Mouse (Mus musculus) lung, embryonic 15.5 days (tissue): ENCODE data around the gene Tlr5. TPM values are rescaled to one million over a fixed set of nuclear protein-coding genes. Genes with fewer than 3 reads are reported as not detected.

Experiments
- ATAC-seq: fragments of 200-750 bp; cut with Nextera tagmentation; 2 replicates; pipeline ENCODE4 v1.8.0; 2017; ENCODE audit warnings: moderate number of reproducible peaks, borderline replicate concordance; ENCODE audit not compliant: low FRiP score, low TSS enrichment; ENCODE audit errors: extremely low read depth
- H3K27ac ChIP-seq: fragments of 300-500 bp; sonication (generic); 2 replicates; pipeline ENCODE4 v1.5.1; 2015; ENCODE audit warnings: moderate library complexity, mild to moderate bottlenecking, inconsistent platforms
- H3K27me3 ChIP-seq: fragments of 300-500 bp; sonication (generic); 2 replicates; pipeline ENCODE4 v1.6.1; 2015; ENCODE audit warnings: inconsistent platforms
- H3K36me3 ChIP-seq: fragments of 300-500 bp; sonication (generic); 2 replicates; pipeline ENCODE4 v1.6.1; 2015; ENCODE audit warnings: inconsistent platforms
- H3K4me1 ChIP-seq: fragments of 300-500 bp; sonication (generic); 2 replicates; pipeline ENCODE4 v1.6.1; 2015; ENCODE audit warnings: inconsistent platforms
- H3K4me2 ChIP-seq: fragments of 300-500 bp; sonication (generic); 2 replicates; pipeline ENCODE4 v1.6.1; 2015; ENCODE audit warnings: inconsistent platforms, mild to moderate bottlenecking, moderate library complexity
- H3K4me3 ChIP-seq: fragments of 300-500 bp; sonication (generic); 2 replicates; pipeline ENCODE4 v1.5.1; 2015; ENCODE audit warnings: mild to moderate bottlenecking, inconsistent platforms
- H3K9ac ChIP-seq: fragments of 300-500 bp; sonication (generic); 2 replicates; pipeline ENCODE4 v1.6.1; 2015; ENCODE audit warnings: inconsistent platforms
- H3K9me3 ChIP-seq: fragments of 300-500 bp; sonication (generic); 2 replicates; pipeline ENCODE4 v1.6.1; 2016; ENCODE audit warnings: inconsistent platforms
- WGBS: fragments of 180-500 bp; shearing (Covaris S2); methylation state at CpG from one replicate; pipeline ENCODE4 v1.1.7; 2015; 5-methylcytosine and 5-hydroxymethylcytosine counted together
- polyA plus RNA-seq: library from polyadenylated mRNA; unstranded; fragments of >200 nt; fragmentation: Nextera tagmentation; extraction: Ambion mirVana; gene quantifications from 2 replicates; pipeline ENCODE4 v1.2.1, GENCODE M21; 2015

Gene Tlr5
- polyA plus RNA-seq, 1 experiment from 2014 or later, result 1.3 TPM

DNA sequence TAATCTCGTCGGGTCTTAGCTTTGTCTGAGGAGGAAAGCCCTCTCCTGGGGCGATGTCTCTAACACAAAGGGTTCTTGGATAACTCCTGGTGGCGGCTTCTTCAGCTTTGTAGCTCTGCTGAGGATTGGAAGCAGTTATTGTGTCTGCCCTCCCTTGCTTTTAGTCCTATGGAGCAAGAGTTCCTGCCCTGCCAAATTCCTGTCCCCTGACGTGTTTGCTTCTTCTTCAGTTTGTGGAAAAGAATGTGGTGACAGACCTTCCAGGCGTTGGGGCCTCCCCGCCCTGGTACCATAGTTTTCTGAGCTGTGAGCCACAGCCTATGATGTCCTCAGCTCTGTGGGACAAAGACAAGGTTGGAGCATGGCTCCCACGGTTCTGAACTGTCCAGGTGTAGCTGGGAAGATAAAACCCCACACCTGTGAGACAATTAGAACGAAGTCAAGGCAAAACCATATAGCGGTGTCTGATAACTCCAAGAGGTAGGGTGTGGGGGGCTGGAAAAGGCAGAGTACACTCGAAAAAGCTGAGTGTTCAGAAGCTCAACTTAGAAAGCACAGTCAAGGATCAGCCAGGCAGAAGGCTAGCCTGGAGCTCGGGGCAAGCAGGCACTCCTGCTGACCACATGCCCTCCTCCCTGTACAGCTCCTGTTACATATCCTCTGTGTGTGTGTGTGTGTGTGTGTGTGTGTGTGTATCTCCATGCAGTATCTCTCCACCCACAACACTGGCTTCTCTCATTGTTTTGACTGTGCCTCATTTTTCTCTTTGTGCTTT lies 1.8 kb downstream of the Tlr5 start:
- H3K4me2 ChIP-seq, result peak overlapping the region; percentile 8; the same call in 1 of the 2 replicates
- no peaks in the 10 kb centered on the region for H3K36me3 ChIP-seq
- 0 out of 2 replicates have a peak overlapping the region, but pooled peaks have one; percentile 7 for H3K27ac ChIP-seq
- H3K4me1 ChIP-seq, result peaks cover 53% of the 10 kb centered on the region
- no peak overlapping the region for H3K9ac ChIP-seq
- no peak overlapping the region for H3K4me3 ChIP-seq
- ATAC-seq, result no peak
- 0 out of 2 replicates have a peak, but pooled peaks cover 8% of the 10 kb centered on the region for H3K27me3 ChIP-seq
- whole genome bisulfite sequencing, result 50% methylated on average over 12 of the region's 12 CpGs
- no peaks in the 10 kb centered on the region for H3K9me3 ChIP-seq

DNA sequence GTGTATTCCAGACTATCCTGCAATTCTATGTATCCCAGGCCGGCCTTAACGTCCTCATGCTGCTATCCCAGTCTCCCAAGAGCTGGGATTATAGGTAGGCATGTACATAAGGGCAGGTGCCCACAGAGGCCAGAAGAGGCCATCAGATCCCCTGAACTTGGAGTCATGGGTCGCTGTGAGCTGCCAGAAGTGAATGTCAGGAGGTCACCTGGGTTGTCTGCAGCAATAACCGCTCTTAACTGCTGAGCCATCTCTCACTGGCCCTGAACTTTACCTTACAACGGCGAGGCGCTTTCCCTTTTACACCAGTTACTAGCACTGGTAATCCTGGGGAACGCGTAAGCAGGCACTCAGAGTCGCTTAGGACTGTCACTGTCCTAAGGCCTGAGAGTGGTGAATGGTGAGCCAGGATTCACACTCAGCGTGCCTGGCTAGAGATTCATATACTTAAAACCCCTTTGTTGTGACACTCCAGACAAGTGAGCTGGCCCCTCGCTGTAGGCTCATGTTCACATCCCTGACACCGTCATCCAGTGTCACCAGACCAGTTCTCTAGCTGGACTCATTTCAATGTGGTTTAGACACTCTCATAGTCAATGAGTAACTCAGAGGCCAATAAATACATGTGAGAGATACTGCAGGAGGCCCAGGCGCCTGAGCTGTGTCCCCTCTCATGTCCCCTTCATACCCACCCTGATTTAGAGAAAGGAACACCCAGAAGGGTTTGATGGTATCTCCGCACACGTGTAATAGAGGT lies 2.6 kb downstream of the Tlr5 start:
- WGBS, result 76% methylated on average over 16 of the region's 16 CpGs
- Histone ChIP-seq H3K9ac (no peak overlapping the region), H3K27me3 (0 out of 2 replicates have a peak, but pooled peaks cover 8% of the 10 kb centered on the region), H3K4me3 (no peak overlapping the region), H3K4me2 (no peak overlapping the region), H3K27ac (no peak overlapping the region), H3K36me3 (no peaks in the 10 kb centered on the region), H3K4me1 (peaks cover 49% of the 10 kb centered on the region), H3K9me3 (no peaks in the 10 kb centered on the region)
- no peak for ATAC-seq

DNA sequence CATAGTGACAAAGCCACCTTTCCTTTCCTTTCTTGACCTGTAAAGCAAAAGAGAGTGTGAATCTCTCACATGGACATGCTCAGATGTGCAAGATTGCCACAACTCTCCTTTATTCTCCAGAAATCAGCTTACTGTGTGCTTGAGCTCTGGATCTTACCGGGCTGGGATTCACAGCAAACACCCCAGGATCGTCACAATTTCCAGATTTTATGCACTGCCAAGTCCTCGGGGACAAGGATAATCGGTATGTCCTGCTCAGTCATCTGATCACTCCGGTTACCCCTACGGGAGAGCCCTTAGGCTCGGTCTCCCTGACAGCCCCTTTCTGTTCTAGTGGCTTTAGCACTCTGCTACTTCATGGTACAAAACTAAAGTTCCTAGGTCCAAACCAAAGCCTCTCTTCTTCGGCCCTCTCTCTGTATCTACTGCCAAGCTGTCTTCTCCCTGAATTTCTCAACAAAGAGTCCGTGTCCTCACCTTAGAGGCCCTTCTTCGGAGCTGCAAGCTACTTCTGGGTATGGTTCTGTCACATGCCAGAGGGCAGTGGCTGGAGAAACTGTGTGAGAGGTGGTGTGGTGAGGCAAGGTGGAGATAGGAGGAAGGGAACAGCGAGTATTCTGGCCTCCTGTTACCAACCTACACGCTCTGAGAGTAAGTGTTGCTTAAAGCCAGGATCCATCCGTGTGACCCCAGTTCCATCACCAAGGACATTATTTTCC lies 3.4 kb downstream of the Tlr5 start:
- Histone ChIP-seq H3K4me2 (no peak overlapping the region), H3K9ac (no peak overlapping the region), H3K4me3 (no peak overlapping the region), H3K36me3 (no peaks in the 10 kb centered on the region), H3K4me1 (peaks cover 44% of the 10 kb centered on the region), H3K27ac (no peak overlapping the region), H3K27me3 (0 out of 2 replicates have a peak, but pooled peaks cover 8% of the 10 kb centered on the region), H3K9me3 (no peaks in the 10 kb centered on the region)
- WGBS, result 76% methylated on average over 13 of the region's 13 CpGs
- ATAC-seq, result no peak

DNA sequence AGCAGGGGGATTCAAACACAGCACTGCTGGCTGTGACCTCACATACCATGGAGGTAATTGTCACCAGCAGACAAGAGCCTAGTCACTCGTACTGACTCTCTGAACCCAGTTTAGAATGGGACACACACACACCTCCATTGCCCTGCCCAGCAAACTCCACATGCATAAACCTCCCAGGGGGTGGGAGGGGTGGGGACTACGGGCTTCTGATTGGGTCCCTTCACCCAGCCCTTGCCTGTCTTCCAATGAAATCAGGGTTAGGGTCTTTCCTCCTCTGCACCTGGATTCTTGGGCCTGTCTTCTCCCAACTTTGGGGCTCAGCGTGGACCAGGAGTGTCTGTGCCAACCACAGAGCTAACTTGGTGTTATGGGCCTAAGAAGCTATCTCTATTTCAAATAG lies 4.2 kb downstream of the Tlr5 start:
- no peaks in the 10 kb centered on the region for H3K9me3 ChIP-seq
- 0 out of 2 replicates have a peak, but pooled peaks cover 8% of the 10 kb centered on the region for H3K27me3 ChIP-seq
- H3K4me2 ChIP-seq, result peak overlapping the region; percentile 72
- H3K4me3 ChIP-seq, result peak overlapping the region; percentile 40
- 0 out of 2 replicates have a peak overlapping the region, but pooled peaks have one; percentile 19 for H3K9ac ChIP-seq
- peaks cover 36% of the 10 kb centered on the region for H3K4me1 ChIP-seq
- WGBS, result 49% methylated on average over 3 of the region's 3 CpGs
- H3K36me3 ChIP-seq, result no peaks in the 10 kb centered on the region
- ATAC-seq, result no peak
- H3K27ac ChIP-seq, result peak overlapping the region; percentile 45; the same call in 1 of the 2 replicates

DNA sequence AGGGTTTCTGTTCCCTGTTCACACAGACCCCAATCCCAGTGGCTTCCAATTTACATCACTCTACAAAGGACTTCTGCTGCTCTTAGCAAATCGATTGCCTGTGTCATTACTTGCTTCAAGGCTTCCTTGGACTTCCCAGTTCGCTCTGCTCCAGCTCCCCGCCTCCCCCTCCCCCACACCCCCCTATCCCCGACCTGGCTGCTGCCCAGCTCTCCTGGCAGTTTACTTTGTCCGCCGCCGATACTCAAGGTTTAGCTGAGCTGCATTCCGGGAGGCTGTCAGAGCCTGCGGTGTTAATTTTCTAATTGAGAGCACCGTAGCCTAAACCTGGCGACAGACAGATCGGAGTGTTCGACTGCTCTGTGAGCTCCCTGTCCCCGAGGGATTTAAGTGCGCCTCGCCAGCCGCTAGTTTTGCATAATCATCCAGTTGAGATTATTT lies 4.7 kb downstream of the Tlr5 start:
- no peaks in the 10 kb centered on the region for H3K36me3 ChIP-seq
- H3K9ac ChIP-seq, result peak overlapping the region; percentile 19; the same call in 1 of the 2 replicates
- H3K27me3 ChIP-seq, result 0 out of 2 replicates have a peak, but pooled peaks cover 8% of the 10 kb centered on the region
- H3K4me1 ChIP-seq, result peaks cover 31% of the 10 kb centered on the region
- H3K27ac ChIP-seq, result peak overlapping the region; percentile 56
- peak; percentile 44; the same call in 1 of the 2 replicates for ATAC-seq
- peak overlapping the region; percentile 40 for H3K4me3 ChIP-seq
- H3K4me2 ChIP-seq, result peak overlapping the region; percentile 72
- H3K9me3 ChIP-seq, result no peaks in the 10 kb centered on the region
- WGBS, result 2% methylated on average over 17 of the region's 17 CpGs

DNA sequence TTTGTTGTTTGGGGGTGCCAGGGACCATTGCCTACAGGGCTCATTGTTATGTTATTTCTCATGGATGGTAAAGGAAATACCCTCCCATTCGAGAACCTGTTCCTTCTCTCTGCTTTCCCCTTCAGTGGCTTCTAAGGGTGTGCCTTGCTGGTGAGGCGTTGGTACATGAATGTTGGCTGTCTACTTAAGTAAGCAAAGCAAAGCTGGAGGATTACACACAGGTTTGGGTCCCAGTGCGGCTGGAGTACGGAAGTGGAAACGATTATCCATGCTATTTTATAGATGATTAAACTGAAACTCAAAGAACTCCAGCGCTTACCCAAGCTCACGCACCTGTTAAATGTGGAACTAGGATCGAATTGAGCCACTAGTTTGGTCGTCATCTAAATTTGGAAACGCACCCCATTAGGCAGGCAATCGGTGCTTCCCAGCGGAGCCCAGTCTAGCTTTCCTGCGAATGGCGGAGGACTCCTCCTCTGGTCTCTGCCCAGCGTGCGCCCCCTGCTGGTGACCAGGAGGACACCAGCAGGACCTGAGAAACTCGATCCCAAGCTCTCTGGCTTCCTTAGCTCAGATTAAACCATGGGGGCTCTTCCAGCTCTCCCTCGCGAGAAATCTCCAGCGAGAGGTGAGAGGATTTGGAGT lies 5.3 kb downstream of the Tlr5 start:
- Histone ChIP-seq H3K4me1 (peaks cover 25% of the 10 kb centered on the region), H3K36me3 (no peaks in the 10 kb centered on the region), H3K4me3 (peak overlapping the region; percentile 40), H3K27ac (peak overlapping the region; percentile 56), H3K4me2 (peak overlapping the region; percentile 72), H3K9me3 (no peaks in the 10 kb centered on the region), H3K9ac (peak overlapping the region; percentile 19; the same call in 1 of the 2 replicates), H3K27me3 (0 out of 2 replicates have a peak, but pooled peaks cover 8% of the 10 kb centered on the region)
- under 1% methylated on average over 20 of the region's 20 CpGs for WGBS
- ATAC-seq, result peak; percentile 73; the same call in 1 of the 2 replicates

DNA sequence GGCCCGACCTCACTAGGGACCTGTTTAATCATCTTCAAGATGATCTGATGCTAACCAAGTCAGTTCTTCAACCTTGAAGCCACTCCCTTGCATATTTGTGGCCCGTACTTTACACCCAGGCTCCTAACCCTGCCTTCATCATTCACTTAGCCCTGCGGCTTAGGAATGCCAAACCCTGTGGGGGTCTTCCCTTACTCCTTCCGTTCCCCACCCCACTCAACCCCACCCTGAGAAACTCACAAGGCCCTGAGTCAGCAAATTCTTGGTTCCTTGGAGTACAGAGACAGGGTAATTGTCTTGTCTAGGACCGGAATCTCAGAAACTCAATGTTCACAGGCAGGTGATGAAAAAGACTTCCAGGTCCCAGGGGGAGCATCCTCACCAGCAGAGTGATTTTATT lies 6.5 kb downstream of the Tlr5 start:
- 72% methylated on average over 5 of the region's 5 CpGs for WGBS
- no peak overlapping the region for H3K9ac ChIP-seq
- H3K27me3 ChIP-seq, result 0 out of 2 replicates have a peak, but pooled peaks cover 8% of the 10 kb centered on the region
- H3K27ac ChIP-seq, result no peak overlapping the region
- no peak overlapping the region for H3K4me3 ChIP-seq
- H3K4me1 ChIP-seq, result peaks cover 18% of the 10 kb centered on the region
- H3K9me3 ChIP-seq, result no peaks in the 10 kb centered on the region
- H3K4me2 ChIP-seq, result no peak overlapping the region
- H3K36me3 ChIP-seq, result no peaks in the 10 kb centered on the region
- ATAC-seq, result no peak

DNA sequence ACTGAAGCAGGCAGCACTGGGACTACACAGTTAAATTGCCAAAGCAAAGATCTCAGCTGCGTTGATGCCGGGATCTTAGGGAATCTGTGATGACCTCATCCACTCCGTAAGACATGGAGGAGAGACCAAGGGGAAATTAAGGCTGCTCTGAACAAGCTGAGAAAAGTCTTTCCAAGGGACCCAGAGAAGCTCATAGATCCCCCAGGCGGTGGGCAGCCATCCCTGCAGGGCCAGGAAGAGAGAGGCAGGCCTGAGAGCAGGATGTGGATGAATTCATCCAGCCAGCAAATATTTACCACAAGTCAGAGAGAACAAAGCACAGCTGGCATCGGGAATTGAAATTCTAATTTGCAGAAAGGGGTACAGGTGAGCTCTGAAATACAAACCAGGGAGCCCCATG lies 8.7 kb downstream of the Tlr5 start:
- Histone ChIP-seq H3K4me3 (no peak overlapping the region), H3K27me3 (0 out of 2 replicates have a peak, but pooled peaks cover 5% of the 10 kb centered on the region), H3K36me3 (no peaks in the 10 kb centered on the region), H3K9ac (no peak overlapping the region), H3K4me1 (peaks cover 12% of the 10 kb centered on the region), H3K27ac (no peak overlapping the region), H3K9me3 (no peaks in the 10 kb centered on the region), H3K4me2 (no peak overlapping the region)
- ATAC-seq, result no peak
- 41% methylated on average over 5 of the region's 5 CpGs for WGBS

DNA sequence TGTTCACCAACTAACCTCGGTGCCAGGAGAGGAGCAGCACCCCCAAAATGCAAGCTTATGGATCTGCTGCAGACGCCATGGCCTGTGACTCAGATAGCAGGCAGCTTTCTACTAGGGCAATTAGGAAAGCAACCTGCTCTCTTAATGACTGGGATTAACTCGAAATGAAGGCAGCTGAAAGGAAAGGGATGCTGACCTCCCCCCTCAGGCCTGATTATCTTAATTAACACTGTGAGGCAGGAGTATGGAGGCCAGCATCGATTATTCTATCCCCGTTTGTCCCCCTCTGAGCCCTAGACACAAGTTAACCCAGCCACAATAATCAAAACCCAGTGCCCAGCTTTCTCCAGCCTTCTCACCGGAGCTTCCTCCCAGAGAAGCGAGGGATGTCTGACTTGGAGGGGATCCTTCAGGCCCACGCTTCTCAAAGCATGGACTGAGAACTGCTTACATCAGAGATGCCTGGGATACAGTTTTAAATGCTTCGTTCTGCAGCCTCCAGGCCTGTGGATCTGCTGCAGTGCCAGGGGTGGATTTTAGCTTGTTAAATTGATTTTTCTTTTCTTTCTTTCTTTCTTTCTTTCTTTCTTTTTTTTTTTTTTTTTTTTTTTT lies 10.4 kb downstream of the Tlr5 start:
- ATAC-seq, result no peak
- H3K4me2 ChIP-seq, result no peak overlapping the region
- WGBS, result 78% methylated on average over 9 of the region's 9 CpGs

DNA sequence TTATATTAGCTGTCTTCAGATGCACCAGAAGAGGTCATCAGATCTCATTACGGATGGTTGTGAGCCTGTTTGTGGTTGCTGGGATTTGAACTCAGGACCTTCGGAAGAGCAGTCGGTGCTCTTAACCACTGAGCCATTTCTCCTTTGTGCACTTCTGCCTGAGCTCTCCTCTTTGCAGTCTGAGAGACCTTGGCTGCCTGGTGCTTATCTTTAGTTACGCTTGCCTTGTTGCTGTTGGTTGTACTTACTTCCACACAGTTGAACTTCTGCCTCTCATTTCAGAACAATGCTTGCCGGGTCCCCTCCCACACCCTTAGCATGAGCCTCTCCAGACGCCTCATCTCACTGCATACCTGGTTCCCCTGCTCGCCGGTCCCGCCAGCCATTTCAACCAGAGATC lies 14.1 kb downstream of the Tlr5 start:
- Histone ChIP-seq H3K27me3 (no peaks in the 10 kb centered on the region), H3K4me1 (no peaks in the 10 kb centered on the region), H3K27ac (no peak overlapping the region), H3K4me2 (no peak overlapping the region), H3K4me3 (no peak overlapping the region), H3K9me3 (no peaks in the 10 kb centered on the region), H3K36me3 (no peaks in the 10 kb centered on the region), H3K9ac (no peak overlapping the region)
- ATAC-seq, result no peak
- 82% methylated on average over 9 of the region's 9 CpGs for WGBS

More for the DNA sequence above, 10.4 kb downstream of the Tlr5 start:
- no peak overlapping the region for H3K4me3 ChIP-seq
- no peaks in the 10 kb centered on the region for H3K4me1 ChIP-seq
- no peaks in the 10 kb centered on the region for H3K9me3 ChIP-seq
- no peaks in the 10 kb centered on the region for H3K36me3 ChIP-seq
- H3K9ac ChIP-seq, result no peak overlapping the region
- 0 out of 2 replicates have a peak, but pooled peaks cover 4% of the 10 kb centered on the region for H3K27me3 ChIP-seq
- no peak overlapping the region for H3K27ac ChIP-seq
